Mouse (Mus musculus) urinary bladder, postnatal 25 days (tissue): ENCODE data around the gene Olfr1228.

ENCODE experiments used
- DNase-seq: peaks from one replicate; pipeline ENCODE4 v3.0.0; 2022; ENCODE audit warnings: low spot score

The Olfr1228 gene

GRCm38 (mm10) chr2:89253962-89254361, at the start of gene Olfr1228:
Gene Olfr1228, minus strand, starts transcription at chr2:89254062.
- no peak for DNase-seq

GRCm38 (mm10) chr2:89297168-89297567, 43.3 kb upstream of the Olfr1228 start, which contains the start of gene Olfr1230:
Gene Olfr1230, minus strand, starts transcription at chr2:89297268.
- DNase-seq: no peak

GRCm38 (mm10) chr2:89287914-89288313, 34.1 kb upstream of the Olfr1228 start, which contains the start of gene Olfr1229:
Gene Olfr1229, minus strand, starts transcription at chr2:89288014.
- DNase-seq: no peak

- no peak for DNase-seq
Observed at GRCm38 (mm10) chr2:89199948-89200347, 53.9 kb downstream of the Olfr1228 start, which contains the start of gene Olfr1226. Gene Olfr1226, minus strand, starts transcription at chr2:89200048.
